ENCODE assay signal across 18 mouse cellular contexts in genomic region chr16:76350922-76351321, GRCm38 (mm10).
"Had no signal": no experiment of that assay in that cellular context is flagged by ENCODE, and none has a peak within 500 bp of the region (broad histone marks: within the 10 kb centered on the region; RNA-seq: fewer than 3 reads in every experiment).

No protein-coding gene starts in this region.

- DNase-seq: kidney, adult 8-10 months; kidney, postnatal 25 days; layer of hippocampus, postnatal 36 days; lung, adult 2 months; lung, postnatal 10 days; lung, postnatal 4 days; midbrain, embryonic 14.5 days; right cerebral cortex, postnatal 4 days; spleen, adult 18-20 months; thymus, postnatal 14 days had no signal

- H3K9ac ChIP-seq: liver, embryonic 15.5 days; neural tube, embryonic 12.5 days; stomach, embryonic 15.5 days had no signal

- H3K4me2 ChIP-seq: liver, embryonic 11.5 days; liver, embryonic 15.5 days; neural tube, embryonic 12.5 days; stomach, embryonic 15.5 days had no signal

- H3K9me3 ChIP-seq: limb, embryonic 10.5 days; liver, embryonic 15.5 days; midbrain, embryonic 10.5 days; neural tube, embryonic 12.5 days; stomach, embryonic 15.5 days had no signal

- H3K27ac ChIP-seq: limb, embryonic 10.5 days; liver, embryonic 15.5 days; midbrain, embryonic 10.5 days; neural tube, embryonic 12.5 days; stomach, embryonic 15.5 days had no signal

- H3K27me3 ChIP-seq: liver, embryonic 15.5 days; neural tube, embryonic 12.5 days; stomach, embryonic 15.5 days had no signal

- H3K4me3 ChIP-seq: limb, embryonic 10.5 days; liver, embryonic 15.5 days; midbrain, embryonic 10.5 days; myocyte; neural tube, embryonic 12.5 days; stomach, embryonic 15.5 days had no signal

- H3K4me1 ChIP-seq: stomach, embryonic 15.5 days had no signal

- ATAC-seq: intestine, postnatal 0 days had no signal
